Mouse (Mus musculus) liver, adult 2 months (tissue): ENCODE measurements around the gene Klk12.

Source experiments
- CTCF ChIP-seq: fragments of 200-500 bp; IDR thresholded peaks from 2 replicates; pipeline ENCODE4 v1.5.1; 2011; ENCODE audit warnings: low read depth, low read length, control low read depth
- POLR2A ChIP-seq: fragments of 200-500 bp; IDR thresholded peaks from 2 replicates; pipeline ENCODE4 v1.6.1; 2011; ENCODE audit warnings: low read length, control low read depth; ENCODE audit not compliant: insufficient read depth; ENCODE audit errors: extremely low read depth

DNA sequence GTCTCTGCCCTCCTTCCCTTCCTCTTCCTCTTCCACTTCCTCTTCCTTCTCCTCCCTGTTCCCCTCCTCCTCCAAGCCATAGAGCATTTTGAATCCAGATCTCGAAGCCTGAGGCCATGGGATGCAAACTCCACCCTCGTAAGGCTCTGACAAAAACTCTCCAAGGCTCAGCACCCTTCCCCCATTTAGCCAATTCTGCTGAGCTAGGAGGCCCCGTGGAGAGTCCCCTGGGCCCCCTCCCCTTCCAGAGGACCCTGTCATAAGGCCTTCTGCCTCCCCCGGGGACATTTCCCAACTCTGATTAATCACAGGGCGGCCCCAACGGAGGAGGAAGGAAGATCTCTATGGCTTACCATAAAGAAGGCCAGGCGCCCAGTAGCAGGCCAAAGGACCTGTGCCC lies 22.9 kb downstream of the Klk12 start, which contains the start of gene Klk9:
- TF ChIP-seq CTCF, result no peak
- no peak for TF ChIP-seq POLR2A
